Mouse (Mus musculus) cerebellum, adult 8-10 months (tissue): ENCODE measurements around the gene Npat.

Source experiments
- DNase-seq: peaks from one replicate; pipeline ENCODE4 v3.0.0; 2022

Npat gene

GRCm38 (mm10) chr9:53536558-53537320 lies at the start of gene Npat, which contains the start of gene Atm:
Gene Npat, plus strand, starts transcription at chr9:53537047.
Gene Atm, minus strand, starts transcription at chr9:53536740.
- DNase-seq, result peak; percentile 99

DNA sequence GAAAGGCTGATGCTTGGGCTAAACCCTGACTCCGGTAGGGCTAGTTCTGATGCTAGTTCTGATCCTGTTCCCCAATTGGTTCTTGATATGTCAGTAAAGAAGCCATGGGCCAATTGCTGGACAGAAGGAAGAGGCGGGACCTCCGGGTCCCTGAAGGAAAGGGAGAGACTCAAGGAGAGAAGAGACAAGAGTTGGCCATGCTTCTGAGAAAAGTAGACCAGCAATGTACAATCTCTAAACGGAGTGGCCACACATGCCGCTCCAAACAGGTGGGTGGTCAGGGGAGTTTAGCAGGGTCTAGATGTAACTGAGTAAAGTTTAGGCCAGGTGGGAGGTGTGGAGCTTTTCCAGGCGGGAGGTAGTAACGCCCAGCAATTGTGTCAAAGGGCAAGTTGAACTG lies 28.8 kb upstream of the Npat start:
- no peak for DNase-seq

DNA sequence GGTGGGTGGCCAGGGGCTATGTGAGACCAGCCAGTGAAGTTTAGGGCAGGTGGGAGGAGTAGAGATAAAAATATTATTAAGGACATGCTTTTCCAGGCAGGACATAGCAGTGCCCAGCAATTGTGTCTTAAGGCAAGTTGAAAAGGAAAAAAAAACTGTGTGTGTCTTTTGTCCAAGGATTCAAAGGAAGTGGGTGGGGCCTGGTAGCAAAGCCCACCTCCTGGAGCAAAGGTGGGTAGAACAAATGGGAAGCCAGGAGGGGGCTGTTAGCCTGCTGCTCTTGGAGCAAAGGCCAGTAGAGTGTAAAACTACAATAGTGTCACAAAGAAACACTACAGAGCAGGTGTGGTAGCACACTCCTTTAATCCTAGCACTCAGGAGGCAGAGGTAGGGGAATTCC lies 22.8 kb upstream of the Npat start:
- no peak for DNase-seq

GRCm38 (mm10) chr9:53517373-53518009 lies 19.4 kb upstream of the Npat start:
- no peak for DNase-seq

- DNase-seq, result peak; percentile 9
Measured at GRCm38 (mm10) chr9:53535416-53536320, 1.2 kb upstream of the Npat start.

DNA sequence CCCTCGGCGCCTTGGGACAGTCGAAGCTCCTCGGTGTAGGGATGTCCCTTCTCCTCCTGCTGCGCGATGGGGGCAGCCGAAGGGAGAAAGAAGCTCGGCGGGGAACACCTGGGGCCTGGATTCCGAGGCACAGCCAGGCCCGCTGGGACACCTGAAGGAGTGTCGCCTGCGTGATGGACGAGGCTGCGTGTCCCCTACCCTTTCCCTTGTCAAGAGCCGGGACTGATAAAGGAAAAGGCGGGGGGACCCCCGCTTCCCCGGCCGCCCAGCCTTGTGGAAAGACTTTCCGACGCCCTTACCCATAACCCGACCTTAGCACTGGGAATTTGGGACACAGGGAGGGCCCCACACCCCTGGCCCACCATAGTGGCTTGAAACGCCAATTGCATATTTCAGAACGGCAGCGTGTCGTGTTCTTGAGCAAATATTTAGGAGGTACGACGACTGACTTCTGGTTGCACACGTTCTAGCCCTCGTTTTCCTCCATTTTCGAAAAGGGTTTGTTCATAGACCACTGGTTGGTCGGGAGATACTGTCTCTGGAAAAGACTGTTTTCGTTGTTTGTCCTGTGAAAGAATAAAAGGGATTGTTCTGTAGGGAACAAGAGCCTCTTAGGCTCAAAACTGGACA lies 604 bp downstream of the Npat start:
- DNase-seq, result no peak

- peak; percentile 23 for DNase-seq
Measured at GRCm38 (mm10) chr9:53570662-53571061, 33.8 kb downstream of the Npat start.

DNA sequence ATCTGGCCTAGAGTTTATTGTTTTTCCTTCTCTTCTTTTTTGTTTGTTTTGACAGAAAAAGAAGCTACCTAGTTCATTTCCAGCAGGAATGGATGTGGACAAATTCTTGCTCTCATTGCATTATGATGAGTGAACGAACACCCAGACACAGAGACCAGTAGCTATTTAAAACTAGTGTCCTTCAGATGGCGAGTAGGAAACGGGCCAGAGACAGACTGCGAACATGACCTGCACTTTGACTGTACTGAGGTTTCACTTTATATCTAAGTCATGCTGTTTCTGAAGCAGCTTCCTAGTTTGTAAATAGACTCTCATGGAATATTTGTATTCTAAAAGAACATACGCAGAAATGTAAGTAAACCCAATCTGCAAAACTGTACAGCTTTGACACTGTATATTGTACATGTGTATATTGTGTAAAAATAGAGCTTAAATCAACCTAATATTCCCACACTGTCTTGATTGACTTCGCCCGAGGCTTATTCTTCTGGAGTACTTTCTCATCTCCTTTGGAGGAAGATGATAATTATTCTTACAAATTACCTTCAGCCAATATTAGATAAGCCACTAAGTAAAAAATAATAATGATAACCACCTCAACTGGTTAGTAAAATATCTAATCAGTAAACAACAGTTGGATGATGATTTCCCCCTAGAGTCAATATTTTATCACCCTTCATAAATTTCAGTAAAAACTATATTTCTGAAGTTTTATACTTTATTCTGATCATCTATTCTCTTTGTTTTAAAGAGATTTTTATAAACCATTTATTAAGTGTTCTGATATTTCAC lies 35.9 kb downstream of the Npat start:
- no peak for DNase-seq

- no peak for DNase-seq
Measured at GRCm38 (mm10) chr9:53575721-53576120, 38.9 kb downstream of the Npat start.

DNA sequence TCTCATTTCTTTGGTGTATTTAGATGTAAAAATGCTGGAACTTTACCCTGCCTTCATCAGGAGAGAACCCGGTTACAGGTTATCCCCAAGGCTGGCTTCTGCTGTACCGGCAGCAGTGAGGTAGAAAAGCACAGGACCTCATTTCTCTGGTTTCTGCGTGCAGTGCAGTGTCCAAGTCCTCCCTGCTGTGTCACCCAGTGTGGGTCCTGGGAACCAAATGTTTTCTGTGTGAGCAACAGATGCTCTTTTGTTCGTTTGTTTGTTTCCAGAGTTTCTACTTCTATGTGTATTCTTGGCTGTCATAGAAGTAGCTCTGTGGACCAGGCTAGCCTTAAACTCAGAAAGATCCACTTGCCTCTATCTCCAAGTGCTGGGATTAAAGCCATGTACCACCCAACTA lies 45.0 kb downstream of the Npat start:
- peak; percentile 45 for DNase-seq

GRCm38 (mm10) chr9:53594764-53595163 lies 57.9 kb downstream of the Npat start:
- peak; percentile 50 for DNase-seq

- DNase-seq, result no peak
Measured at GRCm38 (mm10) chr9:53596971-53597600, 60.2 kb downstream of the Npat start.

DNA sequence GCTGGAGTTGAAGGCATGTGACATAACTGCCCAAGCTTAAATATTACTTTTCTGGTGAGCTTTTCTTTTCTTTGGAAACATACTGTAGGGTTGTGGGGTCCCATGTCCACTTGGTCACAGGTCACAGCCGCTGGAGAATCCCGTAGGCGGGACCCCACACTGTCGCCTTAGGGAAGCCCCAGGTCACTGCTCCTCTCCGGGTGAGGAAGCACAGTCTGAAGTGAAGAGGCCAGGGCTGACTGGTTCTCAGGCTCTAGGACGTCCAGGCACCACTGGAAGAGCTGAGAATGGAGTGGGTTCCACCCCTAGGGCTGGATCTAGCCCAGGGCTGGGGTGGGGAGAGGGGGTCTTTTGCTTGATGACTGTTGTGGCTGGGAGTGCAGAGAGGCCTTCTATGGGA lies 61.8 kb downstream of the Npat start:
- no peak for DNase-seq

DNA sequence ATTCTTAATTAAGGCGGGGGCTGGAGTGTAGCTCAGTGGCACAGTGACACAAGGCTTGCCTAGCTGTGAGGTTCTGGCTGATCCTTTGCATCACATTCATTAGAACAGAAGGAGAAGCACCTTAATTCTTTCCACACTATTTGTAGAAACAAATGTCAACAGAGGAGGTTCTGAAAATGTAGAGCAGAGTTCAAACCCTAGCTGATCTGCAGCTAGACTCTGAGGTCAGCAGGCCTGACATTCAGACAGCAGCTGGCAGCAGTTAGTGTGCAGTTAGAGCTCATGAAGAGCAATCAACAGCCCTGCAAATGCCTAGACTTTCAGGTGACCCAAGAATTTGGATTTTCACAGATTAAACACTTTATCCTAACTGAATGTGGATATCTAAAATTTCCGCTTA lies 64.7 kb downstream of the Npat start:
- DNase-seq, result no peak

- no peak for DNase-seq
Measured at GRCm38 (mm10) chr9:53603384-53603783, 66.5 kb downstream of the Npat start.

DNA sequence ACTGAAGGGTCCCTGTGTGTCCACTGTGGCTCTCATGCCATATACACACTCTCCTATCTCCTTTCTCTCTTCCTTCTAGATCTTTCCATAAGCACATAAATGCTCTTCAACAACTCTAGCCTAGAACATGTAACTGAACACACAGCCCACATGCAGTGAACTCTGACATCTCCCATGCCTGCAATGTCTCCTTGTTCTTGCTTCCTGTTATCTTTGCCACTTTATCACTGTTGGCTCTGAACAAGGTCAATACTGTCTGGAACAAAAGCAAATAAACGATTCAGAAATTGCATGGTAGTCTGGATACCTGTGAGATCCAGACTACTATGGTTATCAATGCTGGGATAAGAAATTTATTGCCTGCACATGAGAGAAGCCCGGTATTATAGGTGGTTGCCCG lies 67.0 kb downstream of the Npat start:
- DNase-seq, result no peak

DNA sequence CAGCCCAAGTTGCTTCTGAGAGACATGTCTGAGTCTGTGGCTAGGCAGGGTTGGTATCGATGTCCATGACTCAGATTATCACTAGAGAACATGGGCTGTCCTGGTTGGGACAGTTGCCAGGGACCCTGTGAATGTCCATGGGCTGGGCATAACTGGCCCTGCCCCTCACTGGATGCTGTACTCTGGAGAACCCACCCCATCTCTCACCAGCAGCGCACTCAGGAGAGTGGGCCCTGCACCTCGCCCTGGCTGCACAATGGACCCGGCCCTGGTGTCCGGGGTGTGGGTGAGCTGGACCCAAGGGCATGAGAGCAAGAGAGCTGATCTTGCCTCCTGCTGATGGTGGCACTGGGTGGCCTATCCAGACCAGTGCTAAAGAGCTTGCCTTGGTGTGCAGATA lies 68.1 kb downstream of the Npat start:
- no peak for DNase-seq

- DNase-seq, result no peak
Measured at GRCm38 (mm10) chr9:53607192-53607591, 70.3 kb downstream of the Npat start.

GRCm38 (mm10) chr9:53607816-53608215 lies 71.0 kb downstream of the Npat start:
- DNase-seq, result no peak

GRCm38 (mm10) chr9:53609306-53609967 lies 72.6 kb downstream of the Npat start:
- DNase-seq, result peak; percentile 17
